Mouse (Mus musculus): ENCODE data around the gene Olfr1412. TPM values are rescaled to one million over a fixed set of nuclear protein-coding genes. Genes with fewer than 3 reads are reported as not detected.

Gene Olfr1412
- not detected for total RNA-seq (2021)
- long read RNA-seq, experiment 1 = 0 reads
- long read RNA-seq, experiment 2 = 0 reads

GRCm38 (mm10) chr1:92585479-92585878, at the start of gene Olfr1412:
Olfr1412 (plus strand) TSS chr1:92585779.
- no peak for DNase-seq (ENCODE audit: low spot score)

- DNase-seq (ENCODE audit: low spot score) = no peak
Measured at GRCm38 (mm10) chr1:92536972-92537371, 48.6 kb upstream of the Olfr1412 start.

GRCm38 (mm10) chr1:92539071-92539470, 46.5 kb upstream of the Olfr1412 start:
- DNase-seq (ENCODE audit: low spot score) = no peak

GRCm38 (mm10) chr1:92545929-92546328, 39.6 kb upstream of the Olfr1412 start:
- DNase-seq (ENCODE audit: low spot score) = no peak

- no peak for DNase-seq (ENCODE audit: low spot score)
Measured at GRCm38 (mm10) chr1:92571022-92571421, 14.6 kb upstream of the Olfr1412 start, which contains the start of gene Olfr1413. Olfr1413 (plus strand) TSS chr1:92571322.

GRCm38 (mm10) chr1:92594111-92594510, 8.5 kb downstream of the Olfr1412 start, which contains the start of gene Olfr1411:
Olfr1411 (plus strand) TSS chr1:92594411.
- DNase-seq (ENCODE audit: low spot score) = no peak

GRCm38 (mm10) chr1:92596019-92596418, 10.4 kb downstream of the Olfr1412 start:
- DNase-seq (ENCODE audit: low spot score) = no peak

GRCm38 (mm10) chr1:92605482-92605881, 19.9 kb downstream of the Olfr1412 start, which contains the start of gene Olfr1410:
Olfr1410 (plus strand) TSS chr1:92605782.
- no peak for DNase-seq (ENCODE audit: low spot score)

GRCm38 (mm10) chr1:92607711-92608110, 22.1 kb downstream of the Olfr1412 start:
- no peak for DNase-seq (ENCODE audit: low spot score)

GRCm38 (mm10) chr1:92611008-92611407, 25.4 kb downstream of the Olfr1412 start:
- DNase-seq (ENCODE audit: low spot score) = peak; percentile 39

GRCm38 (mm10) chr1:92613175-92613574, 27.6 kb downstream of the Olfr1412 start:
- no peak for DNase-seq (ENCODE audit: low spot score)

GRCm38 (mm10) chr1:92614516-92614915, 28.9 kb downstream of the Olfr1412 start:
- DNase-seq (ENCODE audit: low spot score) = no peak

- DNase-seq (ENCODE audit: low spot score) = no peak
Measured at GRCm38 (mm10) chr1:92616046-92616445, 30.5 kb downstream of the Olfr1412 start.

- DNase-seq (ENCODE audit: low spot score) = no peak
Measured at GRCm38 (mm10) chr1:92617488-92617887, 31.9 kb downstream of the Olfr1412 start, which contains the start of gene Olfr12. Olfr12 (plus strand) TSS chr1:92617788.

- no peak for DNase-seq (ENCODE audit: low spot score)
Measured at GRCm38 (mm10) chr1:92618360-92618759, 32.8 kb downstream of the Olfr1412 start.

GRCm38 (mm10) chr1:92628227-92628626, 42.6 kb downstream of the Olfr1412 start:
- no peak for DNase-seq (ENCODE audit: low spot score)

GRCm38 (mm10) chr1:92632196-92632595, 46.6 kb downstream of the Olfr1412 start:
- no peak for DNase-seq (ENCODE audit: low spot score)

GRCm38 (mm10) chr1:92632948-92633347, 47.4 kb downstream of the Olfr1412 start:
- no peak for DNase-seq (ENCODE audit: low spot score)

- no peak for DNase-seq (ENCODE audit: low spot score)
Measured at GRCm38 (mm10) chr1:92633726-92634125, 48.1 kb downstream of the Olfr1412 start.

GRCm38 (mm10) chr1:92634569-92634968, 49.0 kb downstream of the Olfr1412 start:
- DNase-seq (ENCODE audit: low spot score) = no peak

- DNase-seq (ENCODE audit: low spot score) = no peak
Measured at GRCm38 (mm10) chr1:92634976-92635599, 49.5 kb downstream of the Olfr1412 start.

GRCm38 (mm10) chr1:92636015-92636414, 50.4 kb downstream of the Olfr1412 start:
- DNase-seq (ENCODE audit: low spot score) = no peak

- no peak for DNase-seq (ENCODE audit: low spot score)
Measured at GRCm38 (mm10) chr1:92636676-92637075, 51.1 kb downstream of the Olfr1412 start.
